Mouse (Mus musculus): ENCODE results near the gene Ep300. TPM values are rescaled to one million over a fixed set of nuclear protein-coding genes. Genes with fewer than 3 reads are reported as not detected.

The Ep300 gene
- total and polyA plus RNA-seq, 3 experiments = 11.6 to 45.2 (median 32.3) TPM

DNA sequence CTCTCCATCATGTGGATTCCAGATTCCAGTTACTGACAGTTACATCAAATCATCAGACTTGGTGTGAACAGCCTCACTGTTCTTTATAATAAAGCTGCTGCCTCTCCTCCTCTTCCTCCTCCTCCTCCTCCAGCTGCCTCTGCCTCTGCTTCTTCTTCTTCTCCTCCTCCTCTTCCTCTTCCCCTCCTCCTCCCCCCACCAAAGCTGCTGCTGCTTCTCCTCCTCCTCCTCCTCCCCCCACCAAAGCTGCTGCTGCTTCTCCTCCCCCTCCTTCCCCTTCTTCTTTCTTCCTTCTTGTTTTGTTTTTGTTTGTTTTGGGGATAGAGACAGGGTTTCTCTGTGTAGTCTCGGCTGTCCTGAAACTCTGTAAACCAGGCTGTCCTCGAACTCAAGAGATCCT lies 17.1 kb upstream of the Ep300 start:
- Histone ChIP-seq H3K9ac (ENCODE audit: control insufficient read depth, low read depth, low read length, poor library complexity, severe bottlenecking) (peak overlapping the region; percentile 46), H3K36me3 (ENCODE audit: control insufficient read depth in 1 of 2, insufficient read depth in 2 of 2, low read length in 2 of 2) (peaks cover 0 to 5% of the 10 kb centered on the region in 2 experiments; a peak in 2 of 4 replicates), H3K79me2 (ENCODE audit: control insufficient read depth, insufficient read depth, low read length, poor library complexity) (no peaks in the 10 kb centered on the region), H3K4me3 (ENCODE audit: control insufficient read depth in 1 of 2, insufficient read depth in 1 of 2, low read depth in 2 of 2, low read length in 2 of 2) (peak overlapping the region; percentile 42 to 44), H3K4me1 (ENCODE audit: control insufficient read depth in 1 of 2, insufficient read depth in 2 of 2, low read length in 2 of 2) (peaks cover 0 to 4% of the 10 kb centered on the region in 2 experiments; a peak in 2 of 4 replicates), H3K27me3 (ENCODE audit: control insufficient read depth in 1 of 2, insufficient read depth in 2 of 2, low read length in 2 of 2) (no peaks in the 10 kb centered on the region), H3K27ac (ENCODE audit: control insufficient read depth, low read depth, low read length) (no peak overlapping the region), H3K9me3 (replicated peaks; ENCODE audit: insufficient read depth, low read length) (no peaks in the 10 kb centered on the region)
- TF ChIP-seq NRF1 (IDR thresholded peaks at IDR 0.05; ENCODE audit: insufficient read depth, low read depth, low read length, poor library complexity, severe bottlenecking) (no peak), ZKSCAN1 (IDR thresholded peaks at IDR 0.05; ENCODE audit: low read depth, low read length) (no peak), MAZ (IDR thresholded peaks at IDR 0.05; ENCODE audit: low read depth, low read length) (peak; percentile 33; the same call in 1 of the 2 replicates)
- DNase-seq (ENCODE audit: low read depth, low spot score) = peak; percentile 26

DNA sequence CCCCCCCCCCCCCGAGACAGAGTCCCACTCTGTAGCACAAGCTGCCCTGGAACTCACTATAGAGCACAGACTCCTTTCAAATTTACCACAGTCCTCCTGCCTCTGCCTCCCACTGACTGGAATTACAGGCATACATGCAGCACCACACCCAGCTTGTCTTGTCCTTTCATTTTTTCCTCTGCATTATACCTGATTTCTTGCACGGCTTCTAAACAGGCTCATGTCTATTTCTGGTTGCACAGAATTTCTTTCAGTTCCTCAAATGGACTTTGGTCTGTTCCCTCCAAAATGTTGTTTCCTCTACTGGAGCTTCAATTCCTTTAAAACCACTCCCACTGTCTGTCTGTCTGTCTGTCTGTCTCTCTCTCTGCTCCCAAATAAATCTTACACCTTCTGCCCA lies 16.6 kb upstream of the Ep300 start:
- H3K9me3 ChIP-seq (replicated peaks; ENCODE audit: insufficient read depth, low read length) = no peaks in the 10 kb centered on the region
- H3K4me1 ChIP-seq (ENCODE audit: control insufficient read depth in 1 of 2, insufficient read depth in 2 of 2, low read length in 2 of 2) = peaks cover 0 to 4% of the 10 kb centered on the region in 2 experiments; a peak in 2 of 4 replicates
- H3K27me3 ChIP-seq (ENCODE audit: control insufficient read depth in 1 of 2, insufficient read depth in 2 of 2, low read length in 2 of 2) = no peaks in the 10 kb centered on the region
- DNase-seq (ENCODE audit: low read depth, low spot score) = peak; percentile 39
- TF ChIP-seq MAZ (IDR thresholded peaks at IDR 0.05; ENCODE audit: low read depth, low read length) = no peak
- no peak for TF ChIP-seq ELF1 (IDR thresholded peaks at IDR 0.05; ENCODE audit: low read depth, low read length)
- no peak for TF ChIP-seq TBP (IDR thresholded peaks at IDR 0.05; ENCODE audit: low read depth, low read length)
- TF ChIP-seq SMC3 (IDR thresholded peaks at IDR 0.05; ENCODE audit: low read depth, low read length) = no peak
- TF ChIP-seq RAD21 (IDR thresholded peaks at IDR 0.05; ENCODE audit: low read depth, low read length) = no peak
- no peak for TF ChIP-seq MYB (IDR thresholded peaks at IDR 0.05; ENCODE audit: low read depth, low read length)
- no peak for TF ChIP-seq POLR2A (IDR thresholded peaks at IDR 0.05; ENCODE audit: control insufficient read depth in 1 of 2, insufficient read depth in 1 of 2, low read depth in 1 of 2, low read length in 2 of 2, poor library complexity in 1 of 2)
- TF ChIP-seq USF2 (IDR thresholded peaks at IDR 0.05; ENCODE audit: borderline replicate concordance in 1 of 2, insufficient read depth in 1 of 2, low read depth in 1 of 2, low read length in 2 of 2) = no peak
- no peak for TF ChIP-seq MAFK (IDR thresholded peaks at IDR 0.05; ENCODE audit: borderline replicate concordance, low read depth, low read length)
- no peak for TF ChIP-seq ZMIZ1 (IDR thresholded peaks at IDR 0.05; ENCODE audit: low read depth, low read length)
- TF ChIP-seq POLR2AphosphoS5 (IDR thresholded peaks at IDR 0.05; ENCODE audit: borderline replicate concordance, low read depth, low read length) = no peak
- no peak for TF ChIP-seq MEF2A (IDR thresholded peaks at IDR 0.05; ENCODE audit: extremely low read depth, insufficient replicate concordance, low read depth, low read length, poor library complexity, severe bottlenecking)
- TF ChIP-seq NELFE (IDR thresholded peaks at IDR 0.05; ENCODE audit: low read depth, low read length) = no peak
- peak overlapping the region; percentile 40; the same call in 1 of the 2 replicates for H3K9ac ChIP-seq (ENCODE audit: control insufficient read depth, low read depth, low read length, poor library complexity, severe bottlenecking)
- H3K36me3 ChIP-seq (ENCODE audit: control insufficient read depth in 1 of 2, insufficient read depth in 2 of 2, low read length in 2 of 2) = peaks cover 0 to 5% of the 10 kb centered on the region in 2 experiments; a peak in 2 of 4 replicates
- no peak overlapping the region for H3K27ac ChIP-seq (ENCODE audit: control insufficient read depth, low read depth, low read length)
- H3K4me3 ChIP-seq (ENCODE audit: control insufficient read depth in 1 of 2, insufficient read depth in 1 of 2, low read depth in 2 of 2, low read length in 2 of 2) = peak overlapping the region; percentile 28 to 42; a peak in 3 of 4 replicates
- no peaks in the 10 kb centered on the region for H3K79me2 ChIP-seq (ENCODE audit: control insufficient read depth, insufficient read depth, low read length, poor library complexity)
